Mouse (Mus musculus) ES-Bruce4 (cell line): ENCODE results near the gene Gfod1.

Experiments used
- CTCF ChIP-seq: IDR thresholded peaks from one replicate; pipeline ENCODE4 v1.8.1; 2011; ENCODE audit warnings: low read depth, low read length
- EP300 ChIP-seq: IDR thresholded peaks from 2 replicates; pipeline ENCODE4 v1.6.1; 2011; ENCODE audit warnings: low read depth, low read length; ENCODE audit not compliant: insufficient read depth

- no peak for TF ChIP-seq EP300
- no peak for TF ChIP-seq CTCF
These were observed 97.8 kb downstream of the Gfod1 start for GRCm38 (mm10) chr13:43206118-43206683.
